Mouse (Mus musculus): ENCODE data around the gene Mcemp1. TPM values are rescaled to one million over a fixed set of nuclear protein-coding genes. Genes with fewer than 3 reads are reported as not detected.

The Mcemp1 gene
- polyA plus RNA-seq, 1 experiment, result 142 TPM

GRCm38 (mm10) chr8:3684530-3684929, 19.0 kb downstream of the Mcemp1 start:
- no peak overlapping the region for H3K27ac ChIP-seq (ENCODE audit: control insufficient read depth, insufficient read depth, low read depth, low read length, poor library complexity)
- no peaks in the 10 kb centered on the region; the same call in 1 of the 2 replicates for H3K4me1 ChIP-seq (ENCODE audit: control insufficient read depth, insufficient read depth, low read length)
- no peak for TF ChIP-seq POLR2A (IDR thresholded peaks at IDR 0.05; ENCODE audit: borderline replicate concordance, control insufficient read depth, low read depth, low read length)
- no peak for TF ChIP-seq CTCF (IDR thresholded peaks at IDR 0.05; ENCODE audit: control insufficient read depth, insufficient read depth, low read length)
- H3K4me3 ChIP-seq (replicated peaks; ENCODE audit: control insufficient read depth, low read depth, low read length), result no peak overlapping the region

GRCm38 (mm10) chr8:3685422-3685821, 19.9 kb downstream of the Mcemp1 start:
- 55% methylated on average over 5 of the region's 5 CpGs for WGBS
- no peak overlapping the region for H3K27ac ChIP-seq (ENCODE audit: control insufficient read depth, insufficient read depth, low read depth, low read length, poor library complexity)
- no peaks in the 10 kb centered on the region; the same call in 1 of the 2 replicates for H3K4me1 ChIP-seq (ENCODE audit: control insufficient read depth, insufficient read depth, low read length)
- TF ChIP-seq POLR2A (IDR thresholded peaks at IDR 0.05; ENCODE audit: borderline replicate concordance, control insufficient read depth, low read depth, low read length) (no peak), CTCF (IDR thresholded peaks at IDR 0.05; ENCODE audit: control insufficient read depth, insufficient read depth, low read length) (no peak)
- H3K4me3 ChIP-seq (replicated peaks; ENCODE audit: control insufficient read depth, low read depth, low read length), result no peak overlapping the region

- Histone ChIP-seq H3K4me3 (replicated peaks; ENCODE audit: control insufficient read depth, low read depth, low read length) (no peak overlapping the region), H3K4me1 (ENCODE audit: control insufficient read depth, insufficient read depth, low read length) (no peaks in the 10 kb centered on the region; the same call in 1 of the 2 replicates), H3K27ac (ENCODE audit: control insufficient read depth, insufficient read depth, low read depth, low read length, poor library complexity) (no peak overlapping the region)
- TF ChIP-seq POLR2A (IDR thresholded peaks at IDR 0.05; ENCODE audit: borderline replicate concordance, control insufficient read depth, low read depth, low read length), result no peak
- TF ChIP-seq CTCF (IDR thresholded peaks at IDR 0.05; ENCODE audit: control insufficient read depth, insufficient read depth, low read length), result peak; percentile 43
- WGBS, result 55% methylated on average over 6 of the region's 6 CpGs
These were observed 22.0 kb downstream of the Mcemp1 start for GRCm38 (mm10) chr8:3687537-3687936.

- no peaks in the 10 kb centered on the region for H3K4me1 ChIP-seq (ENCODE audit: control insufficient read depth, insufficient read depth, low read length)
- WGBS, result 56% methylated on average over 3 of the region's 3 CpGs
- TF ChIP-seq POLR2A (IDR thresholded peaks at IDR 0.05; ENCODE audit: borderline replicate concordance, control insufficient read depth, low read depth, low read length) (no peak), CTCF (IDR thresholded peaks at IDR 0.05; ENCODE audit: control insufficient read depth, insufficient read depth, low read length) (no peak)
- no peak overlapping the region for H3K4me3 ChIP-seq (replicated peaks; ENCODE audit: control insufficient read depth, low read depth, low read length)
- no peak overlapping the region for H3K27ac ChIP-seq (ENCODE audit: control insufficient read depth, insufficient read depth, low read depth, low read length, poor library complexity)
These were observed 25.2 kb downstream of the Mcemp1 start for GRCm38 (mm10) chr8:3690774-3691173.

- Histone ChIP-seq H3K4me3 (replicated peaks; ENCODE audit: control insufficient read depth, low read depth, low read length) (peak within 1 kb of the TSS; percentile 42), H3K27ac (ENCODE audit: control insufficient read depth, insufficient read depth, low read depth, low read length, poor library complexity) (no peak within 1 kb of the TSS), H3K4me1 (ENCODE audit: control insufficient read depth, insufficient read depth, low read length) (no peaks in the 10 kb centered on the region)
- TF ChIP-seq CTCF (IDR thresholded peaks at IDR 0.05; ENCODE audit: control insufficient read depth, insufficient read depth, low read length), result no peak
- no peak for TF ChIP-seq POLR2A (IDR thresholded peaks at IDR 0.05; ENCODE audit: borderline replicate concordance, control insufficient read depth, low read depth, low read length)
- WGBS, result 38% methylated on average over 3 of the region's 3 CpGs
These were observed 28.6 kb downstream of the Mcemp1 start, which contains the start of gene Fcer2a for GRCm38 (mm10) chr8:3694121-3694520. TSS of gene Fcer2a (minus strand) at chr8:3694175.

- TF ChIP-seq POLR2A (IDR thresholded peaks at IDR 0.05; ENCODE audit: borderline replicate concordance, control insufficient read depth, low read depth, low read length), result no peak
- no peak for TF ChIP-seq CTCF (IDR thresholded peaks at IDR 0.05; ENCODE audit: control insufficient read depth, insufficient read depth, low read length)
- 90% methylated on average over 1 of the region's 1 CpGs for WGBS
- H3K4me3 ChIP-seq (replicated peaks; ENCODE audit: control insufficient read depth, low read depth, low read length), result no peak overlapping the region
These were observed 35.9 kb downstream of the Mcemp1 start for GRCm38 (mm10) chr8:3701491-3701890.

GRCm38 (mm10) chr8:3705711-3706110, 40.2 kb downstream of the Mcemp1 start:
- WGBS, result 37% methylated on average over 4 of the region's 4 CpGs
- peaks cover 5% of the 10 kb centered on the region for H3K4me1 ChIP-seq (ENCODE audit: control insufficient read depth, insufficient read depth, low read length)
- TF ChIP-seq CTCF (IDR thresholded peaks at IDR 0.05; ENCODE audit: control insufficient read depth, insufficient read depth, low read length) (peak; percentile 37), POLR2A (IDR thresholded peaks at IDR 0.05; ENCODE audit: borderline replicate concordance, control insufficient read depth, low read depth, low read length) (no peak)
- no peak overlapping the region for H3K4me3 ChIP-seq (replicated peaks; ENCODE audit: control insufficient read depth, low read depth, low read length)
- H3K27ac ChIP-seq (ENCODE audit: control insufficient read depth, insufficient read depth, low read depth, low read length, poor library complexity), result no peak overlapping the region

More at GRCm38 (mm10) chr8:3701491-3701890, 35.9 kb downstream of the Mcemp1 start:
- no peak overlapping the region for H3K27ac ChIP-seq (ENCODE audit: control insufficient read depth, insufficient read depth, low read depth, low read length, poor library complexity)
- H3K4me1 ChIP-seq (ENCODE audit: control insufficient read depth, insufficient read depth, low read length), result no peaks in the 10 kb centered on the region

GRCm38 (mm10) chr8:3707611-3708010, 42.1 kb downstream of the Mcemp1 start:
- peaks cover 9% of the 10 kb centered on the region for H3K4me1 ChIP-seq (ENCODE audit: control insufficient read depth, insufficient read depth, low read length)
- H3K27ac ChIP-seq (ENCODE audit: control insufficient read depth, insufficient read depth, low read depth, low read length, poor library complexity), result no peak overlapping the region
- TF ChIP-seq CTCF (IDR thresholded peaks at IDR 0.05; ENCODE audit: control insufficient read depth, insufficient read depth, low read length), result no peak
- TF ChIP-seq POLR2A (IDR thresholded peaks at IDR 0.05; ENCODE audit: borderline replicate concordance, control insufficient read depth, low read depth, low read length), result no peak
- H3K4me3 ChIP-seq (replicated peaks; ENCODE audit: control insufficient read depth, low read depth, low read length), result no peak overlapping the region
- WGBS, result 78% methylated on average over 7 of the region's 7 CpGs

GRCm38 (mm10) chr8:3710312-3710711, 44.8 kb downstream of the Mcemp1 start:
- H3K4me3 ChIP-seq (replicated peaks; ENCODE audit: control insufficient read depth, low read depth, low read length), result no peak overlapping the region
- WGBS, result 33% methylated on average over 3 of the region's 3 CpGs
- peak overlapping the region; percentile 87 for H3K27ac ChIP-seq (ENCODE audit: control insufficient read depth, insufficient read depth, low read depth, low read length, poor library complexity)
- H3K4me1 ChIP-seq (ENCODE audit: control insufficient read depth, insufficient read depth, low read length), result peaks cover 9% of the 10 kb centered on the region
- TF ChIP-seq POLR2A (IDR thresholded peaks at IDR 0.05; ENCODE audit: borderline replicate concordance, control insufficient read depth, low read depth, low read length) (no peak), CTCF (IDR thresholded peaks at IDR 0.05; ENCODE audit: control insufficient read depth, insufficient read depth, low read length) (no peak)
